Mouse (Mus musculus) MEL-GATA-1-ER (cell line): ENCODE measurements around the gene Taf9b.
A peak's percentile ranks its signal among the peaks of the same experiment; 100 is the strongest.
"Not testable (repeated sequence)": the region's sequence is repeated elsewhere in the genome, so short reads cannot be mapped to it uniquely, and the experiment has no call there.

Source experiments
- DNase-seq: peaks from one replicate; pipeline ENCODE4 v3.0.0-alpha.2; 2012; ENCODE audit warnings: low read depth; ENCODE audit errors: extremely low read depth

Taf9b gene

DNA sequence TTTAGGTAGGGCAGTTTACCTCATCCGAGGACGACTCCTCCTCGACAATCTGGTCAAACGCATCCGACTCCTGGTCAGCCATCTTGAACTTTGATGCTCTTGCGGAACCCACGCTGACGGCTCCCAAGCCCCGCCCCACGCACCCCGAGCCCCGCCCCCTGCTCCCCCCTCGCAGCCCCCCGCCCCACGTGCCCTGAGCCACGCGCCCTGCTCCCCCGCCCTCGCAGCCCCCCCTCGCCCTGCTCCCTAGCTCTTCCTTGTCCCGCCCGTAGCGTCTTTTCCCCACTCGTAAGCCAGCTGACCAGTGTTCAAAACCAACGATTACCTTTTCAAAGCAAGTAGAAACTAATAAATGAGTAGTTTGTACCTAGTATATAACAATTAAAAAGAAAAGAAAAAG, at the start of gene Taf9b:
Taf9b (minus strand) TSS at position 101 of the 400 bp plus-strand sequence.
- DNase-seq = no peak

DNA sequence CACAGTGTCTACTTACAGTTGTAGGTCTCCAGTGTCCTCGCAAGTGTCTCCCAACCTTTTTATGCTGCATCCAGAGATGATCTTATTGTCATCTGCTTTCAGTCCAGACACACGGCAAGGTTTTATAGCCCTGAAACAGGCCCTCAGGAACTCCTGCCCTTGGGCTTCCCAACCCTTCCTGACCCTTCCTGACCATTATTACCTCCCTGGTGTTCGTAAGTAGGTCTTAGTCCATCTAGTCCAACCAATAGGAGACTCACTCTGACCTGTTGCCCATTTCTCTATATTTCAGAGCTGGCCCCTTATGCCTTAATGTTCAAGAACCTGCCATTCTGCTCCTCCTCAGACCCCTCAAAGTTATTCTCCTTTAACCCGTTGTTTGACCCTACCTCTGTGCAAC, 34.3 kb upstream of the Taf9b start, which contains the start of gene Fnd3c2:
Fnd3c2 (minus strand) TSS at position 101 of the 400 bp plus-strand sequence.
- DNase-seq = no peak

DNA sequence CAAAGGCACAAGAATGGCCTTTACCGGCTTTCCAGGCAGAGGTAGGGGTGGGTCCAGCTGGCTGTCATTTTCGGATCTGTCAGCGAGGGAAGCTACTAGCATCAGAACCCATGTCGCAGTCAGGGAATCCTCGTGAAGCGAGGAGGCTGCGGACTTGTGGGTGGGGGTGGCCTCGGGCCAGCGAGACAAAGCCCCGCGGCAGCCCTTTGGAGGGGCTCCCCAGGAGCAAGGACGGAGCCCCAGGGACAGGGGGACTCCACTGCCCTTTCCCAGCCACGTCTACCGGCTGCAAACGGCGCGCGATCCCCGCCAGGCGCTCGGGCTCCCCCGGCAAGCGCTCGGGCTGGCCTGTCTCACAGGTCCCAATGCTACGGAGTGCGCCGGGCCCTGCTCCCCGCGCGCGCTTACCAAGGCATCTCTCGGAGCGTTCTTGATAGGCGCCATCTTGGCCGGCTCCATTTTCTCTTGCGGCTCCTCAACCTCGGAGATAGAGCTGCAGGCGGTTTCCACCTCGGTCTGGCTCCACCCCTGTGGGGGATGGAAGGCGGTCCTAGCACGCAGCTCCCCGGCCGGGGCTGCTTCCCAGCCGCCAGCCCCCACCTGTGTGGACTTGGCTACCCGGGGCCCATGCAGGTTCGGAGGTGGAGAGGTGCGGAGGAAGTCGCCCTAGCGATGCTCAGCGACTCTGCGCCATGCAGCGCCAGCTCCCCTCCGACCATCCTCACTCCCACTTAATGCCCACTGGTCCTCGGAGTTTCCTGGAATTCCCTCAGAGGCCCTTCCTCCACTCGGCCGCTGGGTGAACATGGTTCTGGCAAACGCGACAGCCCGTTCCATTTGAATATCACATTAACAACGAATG, 1.6 kb downstream of the Taf9b start:
- peak; percentile 55 for DNase-seq

DNA sequence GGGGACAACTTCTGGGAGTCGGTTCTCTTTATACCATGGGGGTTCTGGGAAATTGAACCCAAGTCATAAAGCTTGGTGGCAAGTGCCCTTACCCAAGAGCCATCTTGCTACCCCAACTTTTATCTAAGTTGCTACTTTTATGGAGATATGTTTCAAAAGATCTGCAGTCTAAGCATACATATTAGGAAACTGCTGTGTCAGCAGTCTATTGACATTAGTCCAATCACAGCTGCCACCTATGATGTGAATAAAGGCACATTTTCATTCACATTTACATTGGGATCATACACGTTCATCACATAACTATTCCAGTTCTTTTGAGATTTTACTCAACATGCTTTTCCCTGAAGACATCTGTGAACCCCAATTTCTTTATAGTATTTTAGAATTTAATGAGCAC, 11.9 kb downstream of the Taf9b start:
- no peak for DNase-seq

DNA sequence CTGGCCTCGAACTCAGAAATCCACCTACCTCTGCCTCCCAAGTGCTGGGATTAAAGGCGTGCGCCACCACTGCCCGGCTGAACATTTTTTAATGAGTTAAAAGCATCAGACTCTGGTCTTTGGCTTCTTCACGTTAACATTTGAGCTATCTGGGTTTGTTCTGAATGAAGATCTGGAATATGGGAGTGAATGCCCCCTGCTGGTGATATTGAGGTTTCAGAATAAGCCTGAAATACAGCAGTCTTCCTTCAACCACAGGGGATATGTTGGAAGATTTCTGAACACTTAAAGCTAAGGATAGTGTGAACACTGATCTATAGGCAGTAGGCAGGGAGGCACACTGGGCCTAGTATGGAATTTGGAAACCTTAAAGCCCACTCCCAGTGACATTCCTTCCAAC, 22.1 kb downstream of the Taf9b start:
- DNase-seq = no peak

DNA sequence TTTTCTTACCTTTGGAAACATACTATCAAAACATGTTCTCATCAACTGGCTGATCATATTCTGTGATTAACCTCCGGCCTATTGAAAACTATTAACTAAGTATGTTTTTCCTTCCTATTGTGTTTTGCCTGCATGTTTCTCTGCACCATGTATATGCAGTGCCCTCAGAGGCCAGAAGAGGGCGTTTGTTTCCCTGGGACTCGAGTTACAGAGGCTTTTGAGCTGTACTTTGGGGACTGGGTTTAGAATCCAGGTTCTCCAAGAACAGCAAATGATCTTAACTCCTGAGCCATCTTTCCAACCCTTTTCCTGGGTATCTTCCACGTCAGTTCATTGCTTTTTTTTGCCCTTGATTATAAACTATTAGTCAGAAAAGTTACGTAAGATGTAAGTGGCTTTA, 23.6 kb downstream of the Taf9b start:
- no peak for DNase-seq

DNA sequence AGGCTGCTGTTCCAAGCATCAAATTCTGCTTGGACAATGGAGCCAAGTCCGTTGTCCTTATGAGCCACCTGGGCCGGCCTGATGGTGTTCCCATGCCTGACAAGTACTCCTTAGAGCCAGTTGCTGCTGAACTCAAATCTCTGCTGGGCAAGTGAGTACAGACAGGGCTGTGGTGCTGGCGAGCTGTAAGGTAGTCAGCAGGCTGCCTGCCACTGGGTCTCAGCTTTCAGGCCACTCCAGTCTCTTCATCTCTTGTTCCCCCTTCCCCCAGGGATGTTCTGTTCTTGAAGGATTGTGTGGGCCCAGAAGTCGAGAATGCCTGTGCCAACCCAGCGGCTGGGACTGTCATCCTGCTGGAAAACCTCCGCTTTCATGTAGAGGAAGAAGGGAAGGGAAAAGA, 26.6 kb downstream of the Taf9b start:
- DNase-seq = not testable (repeated sequence)

DNA sequence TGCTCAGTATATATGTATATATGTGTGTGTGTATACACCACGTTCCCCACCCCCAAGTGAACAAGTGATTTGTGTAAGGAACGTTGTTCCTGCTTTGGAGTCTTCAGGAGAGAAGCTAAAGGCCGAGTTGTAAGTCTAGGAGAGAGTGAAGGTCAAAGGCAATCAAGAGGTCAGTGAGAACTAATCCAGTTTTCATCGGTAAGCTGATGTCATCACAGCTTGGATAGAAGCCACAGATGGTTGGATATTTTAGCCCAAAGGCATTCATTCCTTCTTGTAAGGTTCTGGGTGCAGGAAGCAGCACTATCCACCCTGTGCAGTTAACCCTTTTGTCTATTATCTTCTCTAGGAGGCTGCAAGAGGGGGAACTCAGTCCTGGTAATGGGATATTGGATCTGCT, 30.9 kb downstream of the Taf9b start:
- DNase-seq = no peak

DNA sequence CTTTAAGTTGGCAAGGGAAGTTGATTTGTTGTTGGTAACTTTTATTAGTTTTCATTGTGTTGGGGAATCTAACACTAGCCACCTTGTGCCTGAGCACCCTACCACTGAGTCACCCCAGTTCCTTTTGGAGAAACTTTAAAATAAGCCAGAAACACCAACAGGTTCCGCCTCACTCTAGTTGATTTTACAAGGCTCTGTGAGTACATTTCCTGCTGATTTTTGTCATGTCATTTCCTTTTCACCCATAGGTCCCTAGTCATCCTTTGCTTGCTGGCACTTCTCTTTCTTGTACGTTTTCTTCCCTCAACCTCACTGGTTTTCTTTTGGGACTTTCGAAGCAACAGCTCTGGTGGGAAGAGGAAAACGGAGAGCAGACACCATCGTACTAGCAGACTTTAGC, 31.6 kb downstream of the Taf9b start:
- DNase-seq = peak; percentile 72

DNA sequence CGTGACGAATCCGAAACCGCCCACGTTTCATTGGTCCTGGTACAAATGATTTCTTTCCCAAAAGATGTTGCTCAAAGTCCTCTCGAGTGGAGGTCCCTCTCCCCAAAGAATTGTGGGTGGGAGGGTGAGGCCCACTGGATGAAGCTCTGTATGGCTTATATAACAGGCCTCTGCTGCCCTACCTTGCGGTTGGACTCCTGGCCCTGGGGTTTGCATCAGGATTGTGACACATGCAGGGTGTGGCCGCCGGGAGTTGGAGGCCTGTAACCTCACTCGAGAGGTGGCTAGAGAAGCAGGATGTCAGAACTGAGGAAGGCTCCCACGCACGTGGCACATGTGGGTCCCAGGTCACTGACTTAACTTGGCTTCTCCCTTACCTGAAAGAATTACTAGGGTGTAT, 33.2 kb downstream of the Taf9b start:
- no peak for DNase-seq

DNA sequence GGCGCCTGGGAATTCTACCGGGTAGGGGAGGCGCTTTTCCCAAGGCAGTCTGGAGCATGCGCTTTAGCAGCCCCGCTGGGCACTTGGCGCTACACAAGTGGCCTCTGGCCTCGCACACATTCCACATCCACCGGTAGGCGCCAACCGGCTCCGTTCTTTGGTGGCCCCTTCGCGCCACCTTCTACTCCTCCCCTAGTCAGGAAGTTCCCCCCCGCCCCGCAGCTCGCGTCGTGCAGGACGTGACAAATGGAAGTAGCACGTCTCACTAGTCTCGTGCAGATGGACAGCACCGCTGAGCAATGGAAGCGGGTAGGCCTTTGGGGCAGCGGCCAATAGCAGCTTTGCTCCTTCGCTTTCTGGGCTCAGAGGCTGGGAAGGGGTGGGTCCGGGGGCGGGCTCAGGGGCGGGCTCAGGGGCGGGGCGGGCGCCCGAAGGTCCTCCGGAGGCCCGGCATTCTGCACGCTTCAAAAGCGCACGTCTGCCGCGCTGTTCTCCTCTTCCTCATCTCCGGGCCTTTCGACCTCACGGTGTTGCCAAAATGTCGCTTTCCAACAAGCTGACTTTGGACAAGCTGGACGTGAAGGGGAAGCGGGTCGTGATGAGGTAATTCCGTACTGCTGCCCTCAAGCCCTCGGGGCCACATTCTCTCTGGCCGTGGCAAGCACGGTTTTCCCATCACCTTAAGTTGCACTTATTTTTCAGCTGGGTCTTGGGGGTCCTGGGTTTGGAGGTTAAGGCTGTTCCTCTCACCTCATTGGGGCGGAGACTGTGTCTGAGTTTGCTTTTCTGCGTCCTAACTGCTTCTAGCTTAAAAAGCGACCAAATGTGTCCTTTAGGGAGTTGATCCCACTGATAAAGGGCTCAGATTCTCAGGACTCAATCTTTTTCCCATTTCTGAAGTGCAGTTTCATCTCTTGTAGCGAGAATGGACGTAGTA, 34.0 kb downstream of the Taf9b start, which contains the start of gene Pgk1:
Pgk1 (plus strand) TSS at position 388 of the 937 bp plus-strand sequence.
- DNase-seq = peak; percentile 99

DNA sequence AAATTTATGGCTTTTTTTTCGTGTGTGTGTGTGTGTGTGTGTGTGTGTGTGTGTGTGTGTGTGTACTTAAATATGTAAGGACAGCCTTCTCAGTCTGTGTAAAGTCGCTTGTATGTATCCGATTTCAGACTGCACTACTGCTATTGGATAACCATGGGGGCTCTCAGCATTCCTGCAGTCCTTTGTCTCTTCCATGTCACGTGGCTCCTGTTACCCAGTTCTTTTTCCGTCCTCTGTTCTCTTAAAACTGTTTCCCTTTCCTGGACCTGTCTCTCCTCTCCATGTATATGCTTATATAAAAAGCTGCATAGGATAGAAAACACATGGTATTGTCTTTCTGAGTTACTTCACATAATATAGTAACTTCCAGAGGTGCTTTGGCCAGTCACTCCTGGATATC, 35.3 kb downstream of the Taf9b start:
- DNase-seq = no peak

DNA sequence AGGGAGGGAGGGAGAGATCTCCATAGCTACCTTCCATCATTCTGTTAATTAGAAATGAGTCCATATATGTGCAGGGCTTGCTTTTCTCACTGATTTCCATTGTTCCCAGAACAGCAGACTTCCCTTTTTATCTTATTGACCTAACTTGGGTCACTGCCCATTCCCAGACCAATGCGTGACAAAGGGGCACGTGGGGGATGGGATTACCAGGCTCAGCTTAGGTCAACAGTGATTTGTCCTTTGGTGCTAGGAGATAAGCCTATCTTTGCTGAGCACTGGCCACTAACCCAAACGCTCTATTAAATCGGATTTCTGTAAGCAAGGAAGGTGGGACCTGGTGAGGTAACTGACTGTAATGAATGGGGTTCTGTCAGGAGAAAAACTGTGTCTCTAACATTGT, 36.7 kb downstream of the Taf9b start:
- no peak for DNase-seq

DNA sequence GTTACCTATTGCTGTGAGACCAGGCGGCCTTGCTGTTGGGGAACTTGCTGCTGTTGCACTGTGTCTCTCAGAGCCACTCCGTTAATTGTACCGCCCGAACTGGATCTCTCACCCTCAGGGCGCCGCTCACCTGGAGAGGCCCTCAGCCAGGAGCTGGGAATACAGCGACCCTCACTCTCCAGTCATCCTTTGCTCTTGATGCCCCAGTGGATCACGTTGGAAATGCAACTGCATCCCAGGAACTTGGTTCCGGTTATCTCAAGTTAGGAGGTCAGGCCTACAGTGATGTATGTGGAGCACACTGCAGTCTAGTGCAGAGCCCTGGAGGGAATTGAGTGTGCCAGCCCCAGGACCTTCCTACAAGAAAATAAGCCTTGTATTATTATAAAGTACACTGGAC, 44.6 kb downstream of the Taf9b start:
- DNase-seq = no peak

DNA sequence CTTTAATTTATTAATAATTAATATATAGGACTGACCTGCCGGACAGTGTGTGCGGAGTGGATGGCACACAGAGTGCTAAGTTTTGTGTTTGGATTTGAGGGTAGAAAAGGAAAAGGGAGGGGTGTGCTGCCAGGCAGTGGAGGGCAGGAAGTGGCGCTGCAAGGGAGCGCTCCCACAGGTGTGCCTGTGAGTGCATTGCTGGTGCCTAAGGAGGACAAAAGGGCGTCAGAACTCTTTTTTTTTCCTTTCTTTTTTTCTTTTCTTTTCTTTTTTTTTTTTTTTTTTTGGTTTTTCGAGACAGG, 49.2 kb downstream of the Taf9b start:
- DNase-seq = no peak

DNA sequence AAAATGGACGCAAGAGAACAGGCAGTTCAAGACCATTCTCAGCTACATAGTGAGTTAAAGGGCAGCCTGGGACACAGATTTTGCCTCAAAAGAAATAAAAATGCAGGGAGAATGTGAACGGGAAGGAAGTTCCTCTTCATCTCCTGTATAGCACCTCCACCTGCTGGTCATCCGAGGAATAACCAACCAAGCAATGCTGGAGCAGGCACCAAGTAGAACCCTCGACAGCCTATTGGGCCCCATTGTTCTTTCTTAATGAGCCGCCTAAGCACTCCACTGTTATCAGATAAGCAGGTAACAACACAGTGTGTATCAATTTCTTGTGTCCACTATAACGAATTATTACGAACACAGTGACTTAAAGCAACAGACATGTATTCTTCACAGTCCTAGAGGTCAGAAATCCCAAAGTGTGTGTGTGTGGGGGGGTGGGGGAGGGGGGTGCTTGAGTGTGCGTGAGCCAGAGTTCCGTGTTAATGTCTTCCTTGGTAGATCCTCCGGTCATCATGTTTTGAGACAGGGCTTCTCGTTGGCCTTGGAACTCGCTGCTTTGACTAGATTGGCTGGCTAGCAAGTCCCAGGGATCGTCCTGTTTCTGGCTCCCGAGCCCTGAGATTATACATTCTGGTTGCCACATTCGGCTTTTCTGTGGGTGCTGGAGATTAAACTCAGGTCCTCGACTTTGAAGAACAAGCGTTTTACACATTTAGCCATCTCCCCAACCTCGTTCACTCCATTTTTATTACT, 49.7 kb downstream of the Taf9b start:
- peak; percentile 86 for DNase-seq

DNA sequence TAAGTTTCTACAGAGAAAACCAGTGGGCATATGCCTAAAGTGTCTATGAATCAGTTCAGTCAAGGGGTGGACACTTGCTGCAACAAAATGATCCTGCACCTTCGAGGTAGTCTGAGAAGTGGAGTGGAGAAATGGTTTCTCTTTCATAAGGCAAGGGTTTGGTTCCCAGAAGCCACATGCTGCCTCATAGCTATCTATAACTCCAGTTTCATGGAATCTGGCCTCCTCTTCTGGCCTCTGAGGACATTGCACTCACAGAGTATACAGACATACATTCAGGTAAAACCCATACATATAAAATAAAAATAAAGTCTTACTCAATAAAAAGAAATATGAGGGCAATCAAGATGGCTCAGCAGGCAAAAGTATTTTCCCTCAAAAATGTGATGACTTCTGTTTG, 55.9 kb downstream of the Taf9b start:
- DNase-seq = no peak

DNA sequence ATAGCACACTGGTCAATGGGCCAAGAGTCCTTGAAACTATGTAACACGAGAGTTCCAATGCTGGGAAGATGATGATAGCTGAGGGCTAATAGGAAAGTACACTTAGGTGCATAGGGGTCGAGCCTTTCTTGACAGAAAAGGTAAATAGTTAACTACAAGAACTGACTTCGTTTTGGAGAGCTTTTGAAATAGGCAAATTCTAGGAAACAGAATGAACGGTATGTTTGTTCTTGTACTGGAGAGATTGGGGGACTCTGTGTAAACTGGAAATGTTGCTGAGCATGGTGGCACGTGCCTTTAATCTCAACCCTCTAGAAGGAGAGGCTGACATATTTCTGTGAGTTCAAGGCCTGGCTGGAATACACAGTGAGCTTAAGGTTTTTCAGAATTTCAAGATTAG, 56.4 kb downstream of the Taf9b start:
- no peak for DNase-seq

DNA sequence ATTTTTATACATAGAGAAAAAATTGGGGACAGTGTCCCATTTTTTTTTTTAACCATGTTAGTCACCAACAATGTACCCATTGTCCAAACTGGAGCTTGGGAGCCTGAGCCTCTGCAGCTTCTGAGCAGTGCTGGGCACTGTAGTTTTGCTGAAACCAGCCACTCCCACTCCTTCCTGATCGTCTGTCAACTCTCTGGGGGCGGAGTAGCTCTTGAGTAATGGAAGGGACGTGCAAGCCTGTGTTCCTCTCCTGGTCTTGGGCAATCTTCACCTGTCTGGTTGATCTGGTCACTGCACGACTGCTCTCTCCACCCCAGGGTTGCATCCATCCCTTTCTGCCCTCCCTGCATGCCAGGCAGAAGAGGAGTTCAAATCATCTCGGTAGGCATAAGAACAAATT, 57.0 kb downstream of the Taf9b start:
- no peak for DNase-seq
